Mouse (Mus musculus) limb, embryonic 11.5 days (tissue): ENCODE results near the gene Mid1. TPM values are rescaled to one million over a fixed set of nuclear protein-coding genes. Genes with fewer than 3 reads are reported as not detected.

Experiments used
- ATAC-seq: fragments of 200-750 bp; cut with Nextera tagmentation; 2 replicates; pipeline ENCODE4 v1.8.0; 2017; ENCODE audit warnings: low read depth; ENCODE audit not compliant: insufficient number of reproducible peaks, low FRiP score, low TSS enrichment
- DNase-seq: peaks from one replicate; pipeline ENCODE4 v3.0.0-alpha.2; 2015; ENCODE audit warnings: low spot score
- H3K27ac ChIP-seq: fragments of 300-500 bp; sonication (generic); replicated peaks from 2 replicates; pipeline ENCODE4 v1.5.1; 2014; ENCODE audit warnings: low read depth, mild to moderate bottlenecking, low read length
- H3K27me3 ChIP-seq: fragments of 300-500 bp; sonication (generic); 2 replicates; pipeline ENCODE4 v1.6.1; 2014; ENCODE audit warnings: mild to moderate bottlenecking, low read length, mixed read lengths; ENCODE audit not compliant: control insufficient read depth, insufficient read depth
- H3K36me3 ChIP-seq: fragments of 300-500 bp; sonication (generic); 2 replicates; pipeline ENCODE4 v1.6.1; 2014; ENCODE audit warnings: mild to moderate bottlenecking, low read length, moderate library complexity, mixed read lengths; ENCODE audit not compliant: control insufficient read depth, insufficient read depth
- H3K4me1 ChIP-seq: fragments of 300-500 bp; sonication (generic); 2 replicates; pipeline ENCODE4 v1.6.1; 2014; ENCODE audit warnings: low read length, mixed read lengths; ENCODE audit not compliant: control insufficient read depth, insufficient read depth
- H3K4me2 ChIP-seq: fragments of 300-500 bp; sonication (generic); 2 replicates; pipeline ENCODE4 v1.6.1; 2014; ENCODE audit warnings: low read depth, mild to moderate bottlenecking, moderate library complexity; ENCODE audit not compliant: severe bottlenecking
- H3K4me3 ChIP-seq: fragments of 300-500 bp; sonication (generic); 2 replicates; pipeline ENCODE4 v1.5.1; 2014; ENCODE audit warnings: low read depth, low read length
- H3K9ac ChIP-seq: fragments of 300-500 bp; sonication (generic); 2 replicates; pipeline ENCODE4 v1.6.1; 2014; ENCODE audit warnings: mild to moderate bottlenecking, low read length
- H3K9me3 ChIP-seq: fragments of 300-500 bp; sonication (generic); 2 replicates; pipeline ENCODE4 v1.6.1; 2016; ENCODE audit warnings: low read length; ENCODE audit not compliant: control insufficient read depth
- WGBS: fragments of 180-500 bp; shearing (Covaris S2); extraction: QIAGEN DNeasy Blood & Tissue Kit; methylation state at CpG from one replicate; pipeline ENCODE4 v1.1.7; 2014; 5-methylcytosine and 5-hydroxymethylcytosine counted together
- polyA plus RNA-seq: library from polyadenylated mRNA; unstranded; fragments of >200 nt; fragmentation: Nextera tagmentation; extraction: Ambion mirVana; gene quantifications from 2 replicates; pipeline ENCODE4 v1.2.1, GENCODE M21; 2014

Gene Mid1
- polyA plus RNA-seq, 1 experiment from 2014 or later: 11.5 TPM

DNA sequence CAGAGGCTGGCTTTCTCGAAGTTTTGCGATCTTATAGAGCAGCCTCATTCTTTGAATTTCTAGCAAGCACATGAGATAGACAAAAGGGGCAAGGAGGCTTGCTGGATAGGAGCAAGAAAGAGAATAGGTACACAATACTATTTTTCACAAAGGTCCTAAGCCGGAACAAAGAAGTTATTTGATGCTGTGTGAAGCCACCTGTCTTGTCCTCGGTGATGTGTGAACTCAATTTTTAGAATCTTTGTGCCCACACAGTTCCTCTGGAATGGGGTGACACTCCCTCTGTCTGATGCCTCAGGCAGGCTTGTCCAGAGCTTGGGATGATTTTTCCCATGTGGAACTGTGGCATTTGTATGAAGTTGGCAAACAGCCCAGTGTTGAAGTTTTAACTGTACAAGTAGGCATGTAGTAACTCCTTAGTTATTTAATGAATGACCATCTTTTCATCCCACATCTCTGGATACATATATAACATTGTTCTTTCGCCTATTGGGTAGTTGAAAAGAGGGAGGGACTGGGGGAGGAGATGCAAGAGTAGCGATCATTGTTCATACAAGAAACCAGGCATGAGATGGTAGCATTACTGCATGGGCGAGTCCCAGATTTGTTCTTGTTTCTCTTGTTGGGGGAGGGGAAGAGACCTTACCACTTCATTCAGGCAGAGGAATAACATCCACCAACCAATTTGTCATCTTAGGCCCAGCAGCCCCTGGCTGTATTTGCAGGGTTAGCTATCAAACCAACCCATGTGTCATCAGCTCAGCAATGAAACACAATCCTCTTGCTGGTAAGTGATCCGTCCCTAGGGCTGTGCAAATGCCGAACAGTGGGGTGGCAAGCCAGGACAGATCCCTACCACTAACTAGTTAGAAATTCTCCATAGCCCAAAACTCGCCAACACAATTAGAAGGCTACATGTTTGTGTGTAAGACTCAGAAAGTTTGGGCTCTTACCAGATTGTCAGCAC, 196.5 kb downstream of the Mid1 start:
- ATAC-seq: no peak
- WGBS: 54% methylated on average over 10 of the region's 10 CpGs
- peak overlapping the region; percentile 45 for H3K4me2 ChIP-seq
- H3K27ac ChIP-seq: no peak overlapping the region
- peak overlapping the region; percentile 47; the same call in 1 of the 2 replicates for H3K4me3 ChIP-seq
- H3K4me1 ChIP-seq: no peaks in the 10 kb centered on the region
- peak overlapping the region; percentile 27; the same call in 1 of the 2 replicates for H3K9ac ChIP-seq
- H3K27me3 ChIP-seq: peaks cover 12% of the 10 kb centered on the region; the same call in 1 of the 2 replicates
- no peaks in the 10 kb centered on the region for H3K9me3 ChIP-seq
- DNase-seq: no peak
- no peaks in the 10 kb centered on the region for H3K36me3 ChIP-seq

- no peak for DNase-seq
- ATAC-seq: no peak
- Histone ChIP-seq H3K27me3 (peaks cover 12% of the 10 kb centered on the region; the same call in 1 of the 2 replicates), H3K27ac (no peak overlapping the region), H3K9me3 (no peaks in the 10 kb centered on the region), H3K9ac (no peak overlapping the region), H3K4me2 (no peak overlapping the region), H3K4me3 (no peak overlapping the region), H3K4me1 (no peaks in the 10 kb centered on the region), H3K36me3 (no peaks in the 10 kb centered on the region)
- WGBS: 92% methylated on average over 1 of the region's 1 CpGs
Observed at GRCm38 (mm10) chrX:169882220-169882609, 197.2 kb downstream of the Mid1 start.

DNA sequence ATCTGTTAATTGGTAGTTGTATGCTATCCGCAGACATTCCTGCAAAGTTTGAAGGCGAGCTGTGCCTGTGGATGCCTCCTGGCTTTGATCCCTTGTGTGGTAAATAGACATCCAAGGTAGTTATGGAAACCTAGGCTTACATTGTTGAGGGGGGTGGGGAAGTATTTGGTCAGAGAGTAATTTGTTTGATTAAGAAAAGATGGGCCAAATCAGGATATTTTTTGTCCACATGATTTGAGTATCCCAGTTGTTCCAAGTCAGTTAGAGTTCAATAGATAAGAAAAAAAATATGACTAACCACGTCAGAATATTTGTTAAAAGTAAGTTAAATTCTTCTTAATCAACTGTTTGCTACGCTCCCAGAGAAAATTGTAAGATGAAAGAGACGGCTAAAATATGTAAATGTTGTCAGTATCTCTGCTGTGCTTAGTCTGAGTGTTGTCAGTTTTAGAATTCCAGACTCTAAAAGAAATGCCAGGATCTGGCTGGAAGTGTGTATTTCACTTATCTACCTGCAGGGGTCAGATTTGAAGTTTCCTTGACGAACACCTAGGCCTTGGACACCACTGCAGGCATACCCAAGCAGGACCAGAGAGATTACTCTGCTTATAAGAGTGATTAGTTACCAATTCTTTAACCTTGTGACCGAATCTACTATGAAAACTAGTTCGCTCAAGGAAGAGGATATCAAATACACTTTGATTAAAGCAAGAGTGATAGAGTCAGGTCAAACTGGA, 198.7 kb downstream of the Mid1 start:
- 60% methylated on average over 8 of the region's 8 CpGs for WGBS
- Histone ChIP-seq H3K36me3 (no peaks in the 10 kb centered on the region), H3K27me3 (peaks cover 11% of the 10 kb centered on the region; the same call in 1 of the 2 replicates), H3K4me1 (no peaks in the 10 kb centered on the region), H3K4me2 (no peak overlapping the region), H3K4me3 (no peak overlapping the region), H3K9me3 (no peaks in the 10 kb centered on the region), H3K9ac (no peak overlapping the region), H3K27ac (no peak overlapping the region)
- ATAC-seq: no peak
- DNase-seq: no peak

DNA sequence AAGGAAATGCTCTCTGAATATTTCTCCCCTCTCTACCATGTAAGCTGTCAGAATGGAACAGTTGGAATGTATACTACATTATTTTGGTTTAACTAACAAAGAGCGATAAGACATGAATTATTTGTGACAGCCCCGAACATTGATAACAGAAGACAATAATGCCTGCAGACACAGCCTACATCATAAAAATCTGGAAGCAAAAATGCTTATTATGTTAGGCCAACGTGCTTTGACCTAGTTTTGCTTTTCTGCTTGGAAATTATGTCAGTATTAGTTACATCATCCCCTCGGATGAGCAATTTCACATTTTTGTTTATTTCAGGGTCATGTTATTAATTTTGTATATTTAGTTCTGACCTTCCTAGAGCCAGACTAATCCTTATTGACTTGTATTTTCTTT, 205.5 kb downstream of the Mid1 start:
- H3K9me3 ChIP-seq: no peaks in the 10 kb centered on the region
- no peak overlapping the region for H3K27ac ChIP-seq
- H3K36me3 ChIP-seq: no peaks in the 10 kb centered on the region
- no peak overlapping the region for H3K4me2 ChIP-seq
- H3K9ac ChIP-seq: no peak overlapping the region
- DNase-seq: no peak
- 88% methylated on average over 4 of the region's 4 CpGs for WGBS
- ATAC-seq: no peak
- no peaks in the 10 kb centered on the region for H3K4me1 ChIP-seq
- no peaks in the 10 kb centered on the region for H3K27me3 ChIP-seq
- no peak overlapping the region for H3K4me3 ChIP-seq

DNA sequence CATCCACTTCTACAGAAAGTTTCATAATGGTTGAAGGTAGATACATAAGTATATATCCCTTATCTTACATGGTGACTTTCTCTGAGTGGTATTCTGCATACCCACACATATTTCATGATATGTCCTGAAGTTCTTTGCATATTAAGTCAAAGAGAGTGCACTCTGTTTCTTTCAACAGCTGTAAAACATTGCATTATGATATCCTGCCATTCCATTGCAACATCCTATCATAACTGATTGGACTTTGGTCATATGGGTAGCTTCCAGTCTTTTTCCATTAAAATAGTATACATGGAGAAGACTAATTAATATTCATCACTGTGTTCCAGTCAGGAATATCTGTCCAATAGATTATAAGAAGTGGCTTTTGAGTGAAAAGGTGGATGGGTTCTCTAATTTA, 207.1 kb downstream of the Mid1 start:
- Histone ChIP-seq H3K9ac (no peak overlapping the region), H3K4me1 (no peaks in the 10 kb centered on the region), H3K9me3 (no peaks in the 10 kb centered on the region), H3K4me3 (no peak overlapping the region), H3K36me3 (no peaks in the 10 kb centered on the region), H3K27me3 (no peaks in the 10 kb centered on the region), H3K27ac (no peak overlapping the region), H3K4me2 (no peak overlapping the region)
- no peak for DNase-seq
- ATAC-seq: no peak

- ATAC-seq (no peak), DNase-seq (no peak)
- 86% methylated on average over 2 of the region's 2 CpGs for WGBS
- no peak overlapping the region for H3K9ac ChIP-seq
- no peak overlapping the region for H3K4me2 ChIP-seq
- no peak overlapping the region for H3K27ac ChIP-seq
- H3K4me3 ChIP-seq: no peak overlapping the region
- H3K36me3 ChIP-seq: no peaks in the 10 kb centered on the region
- no peaks in the 10 kb centered on the region for H3K27me3 ChIP-seq
- no peaks in the 10 kb centered on the region for H3K9me3 ChIP-seq
- no peaks in the 10 kb centered on the region for H3K4me1 ChIP-seq
Observed at GRCm38 (mm10) chrX:169892631-169893030, 207.6 kb downstream of the Mid1 start.

DNA sequence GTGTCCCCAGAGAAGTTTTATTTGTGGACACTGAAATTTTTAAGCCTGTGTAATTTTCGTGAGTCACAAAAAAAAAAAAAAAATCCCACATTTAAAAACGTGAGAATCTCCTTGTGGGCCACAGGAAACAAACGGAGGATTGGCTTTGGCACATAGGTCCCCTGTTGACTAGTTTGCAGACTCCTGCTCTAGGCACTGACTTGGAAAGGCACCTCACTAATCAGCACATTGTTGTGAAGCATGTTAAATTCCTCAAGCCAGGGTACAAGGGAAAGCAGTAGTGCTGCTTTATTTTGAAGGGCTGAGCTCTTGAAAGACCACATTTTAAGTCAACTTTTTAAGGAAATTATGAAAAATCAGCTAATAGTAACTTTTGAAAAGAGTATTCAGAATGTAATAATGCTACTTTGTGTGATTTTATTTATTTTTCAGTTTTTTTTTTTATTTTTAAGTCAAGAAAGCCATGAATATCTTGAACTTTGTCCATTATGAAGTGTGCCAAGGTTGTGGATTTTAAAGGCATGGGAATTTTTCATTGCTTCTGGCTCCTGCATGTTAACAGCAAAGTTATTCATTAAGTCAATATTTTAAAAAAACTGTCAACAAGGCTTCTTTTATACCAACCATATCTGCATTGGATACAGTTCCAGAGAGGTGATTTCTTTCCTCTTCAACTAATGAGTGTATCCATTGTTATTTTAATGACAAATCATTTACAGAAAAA, 214.4 kb downstream of the Mid1 start:
- no peak overlapping the region for H3K27ac ChIP-seq
- H3K4me3 ChIP-seq: no peak overlapping the region
- WGBS: 33% methylated on average over 3 of the region's 3 CpGs
- H3K9ac ChIP-seq: no peak overlapping the region
- no peaks in the 10 kb centered on the region for H3K36me3 ChIP-seq
- DNase-seq (no peak), ATAC-seq (no peak)
- no peak overlapping the region for H3K4me2 ChIP-seq
- peaks cover 2% of the 10 kb centered on the region; the same call in 1 of the 2 replicates for H3K27me3 ChIP-seq
- no peaks in the 10 kb centered on the region for H3K4me1 ChIP-seq
- H3K9me3 ChIP-seq: no peaks in the 10 kb centered on the region

- Histone ChIP-seq H3K4me3 (no peak overlapping the region), H3K4me2 (no peak overlapping the region), H3K27me3 (peaks cover 9% of the 10 kb centered on the region; the same call in 1 of the 2 replicates), H3K4me1 (no peaks in the 10 kb centered on the region), H3K27ac (no peak overlapping the region), H3K9ac (no peak overlapping the region), H3K9me3 (no peaks in the 10 kb centered on the region), H3K36me3 (no peaks in the 10 kb centered on the region)
- DNase-seq: no peak
- no peak for ATAC-seq
Observed at GRCm38 (mm10) chrX:169902860-169903259, 217.9 kb downstream of the Mid1 start.
